Mouse (Mus musculus) MEL (cell line): ENCODE data around the gene Arhgap4. TPM values are rescaled to one million over a fixed set of nuclear protein-coding genes. Genes with fewer than 3 reads are reported as not detected.

Experiments
- DNase-seq: peaks from one replicate; pipeline ENCODE4 v3.0.0; 2011; ENCODE audit warnings: low read depth, low spot score
- H3K27ac ChIP-seq: 2 replicates; pipeline ENCODE4 v1.5.1; 2012; ENCODE audit warnings: low read depth, mild to moderate bottlenecking, control low read depth, low read length, moderate library complexity; ENCODE audit not compliant: control insufficient read depth
- H3K27me3 ChIP-seq, 2 experiments: fragments of 150-350 bp in 1 of 2; sonication (generic) in 1 of 2; 2 replicates each; pipeline ENCODE4 v1.6.1; 2012; ENCODE audit warnings: low read length in 2 of 2, mild to moderate bottlenecking in 2 of 2, improper control_type of control experiment in 1 of 2, moderate library complexity in 1 of 2; ENCODE audit not compliant: insufficient read depth in 2 of 2, control insufficient read depth in 1 of 2
- H3K36me3 ChIP-seq, 2 experiments: 2 replicates each; pipeline ENCODE4 v1.6.1; 2012 to 2014; ENCODE audit warnings: low read length in 2 of 2, improper control_type of control experiment in 1 of 2, inconsistent platforms in 1 of 2, mild to moderate bottlenecking in 1 of 2; ENCODE audit not compliant: insufficient read depth in 2 of 2, control insufficient read depth in 1 of 2
- H3K4me1 ChIP-seq, 2 experiments: fragments of 150-350 bp in 1 of 2; sonication (generic) in 1 of 2; 2 replicates each; pipeline ENCODE4 v1.6.1; 2012; ENCODE audit warnings: low read length in 2 of 2, improper control_type of control experiment in 1 of 2, mild to moderate bottlenecking in 1 of 2; ENCODE audit not compliant: insufficient read depth in 2 of 2, control insufficient read depth in 1 of 2
- H3K4me3 ChIP-seq, 2 experiments: fragments of 150-350 bp in 1 of 2; sonication (generic) in 1 of 2; 2 replicates each; pipeline ENCODE4 v1.5.1; 2012; ENCODE audit warnings: low read depth in 2 of 2, low read length in 2 of 2, mild to moderate bottlenecking in 2 of 2, moderate library complexity in 2 of 2, control low read depth in 1 of 2, improper control_type of control experiment in 1 of 2; ENCODE audit not compliant: control insufficient read depth in 1 of 2, insufficient read depth in 1 of 2
- H3K79me2 ChIP-seq: 2 replicates; pipeline ENCODE4 v1.6.1; 2012; ENCODE audit warnings: mild to moderate bottlenecking, low read length, moderate library complexity; ENCODE audit not compliant: control insufficient read depth, poor library complexity, insufficient read depth
- H3K9ac ChIP-seq: 2 replicates; pipeline ENCODE4 v1.6.1; 2012; ENCODE audit warnings: low read depth, mild to moderate bottlenecking, control low read depth, low read length, moderate library complexity; ENCODE audit not compliant: control insufficient read depth, poor library complexity, severe bottlenecking
- H3K9me3 ChIP-seq: fragments of 150-350 bp; sonication (generic); replicated peaks from 2 replicates; pipeline ENCODE4 v1.6.1; 2012; ENCODE audit warnings: mild to moderate bottlenecking, low read length, improper control_type of control experiment, moderate library complexity; ENCODE audit not compliant: insufficient read depth
- CHD1 ChIP-seq: IDR thresholded peaks from 2 replicates; pipeline ENCODE4 v1.6.1; 2012; ENCODE audit warnings: low read depth, mild to moderate bottlenecking, inconsistent platforms, low read length, improper control_type of control experiment
- CHD2 ChIP-seq: IDR thresholded peaks from 2 replicates; pipeline ENCODE4 v1.6.1; 2011; ENCODE audit warnings: low read length, improper control_type of control experiment
- CTCF ChIP-seq, 3 experiments: IDR thresholded peaks in 2 of 3; conservative IDR thresholded peaks in 1 of 3; 2 replicates each; pipeline ENCODE4 v1.5.1; 2011 to 2012; ENCODE audit warnings: low read length in 3 of 3, low read depth in 2 of 3, mild to moderate bottlenecking in 2 of 3, improper control_type of control experiment in 1 of 3, inconsistent platforms in 1 of 3, mixed read lengths in 1 of 3, moderate library complexity in 1 of 3; ENCODE audit not compliant: control insufficient read depth in 1 of 3, insufficient read depth in 1 of 3, poor library complexity in 1 of 3, severe bottlenecking in 1 of 3
- E2F4 ChIP-seq: IDR thresholded peaks from 2 replicates; pipeline ENCODE4 v1.6.1; 2011; ENCODE audit warnings: low read depth, low read length, improper control_type of control experiment, borderline replicate concordance
- ELF1 ChIP-seq: IDR thresholded peaks from 2 replicates; pipeline ENCODE4 v1.6.1; 2014; ENCODE audit warnings: low read depth, mild to moderate bottlenecking, inconsistent platforms, low read length, improper control_type of control experiment, moderate library complexity
- GATA1 ChIP-seq: IDR thresholded peaks from 2 replicates; pipeline ENCODE4 v1.6.1; 2011; ENCODE audit warnings: low read depth, low read length, improper control_type of control experiment
- MXI1 ChIP-seq: IDR thresholded peaks from 2 replicates; pipeline ENCODE4 v1.6.1; 2011; ENCODE audit warnings: mild to moderate bottlenecking, low read depth, low read length, improper control_type of control experiment
- MYC ChIP-seq: IDR thresholded peaks from 2 replicates; pipeline ENCODE4 v1.6.1; 2011; ENCODE audit warnings: low read depth, mild to moderate bottlenecking, low read length, improper control_type of control experiment, moderate library complexity
- NRF1 ChIP-seq: IDR thresholded peaks from 2 replicates; pipeline ENCODE4 v1.6.1; 2014; ENCODE audit warnings: low read depth, mild to moderate bottlenecking, inconsistent platforms, low read length, improper control_type of control experiment, moderate library complexity; ENCODE audit not compliant: poor library complexity, insufficient read depth, severe bottlenecking
- POLR2A ChIP-seq, 2 experiments: IDR thresholded peaks; 2 replicates each; pipeline ENCODE4 v1.6.1; 2011 to 2012; ENCODE audit warnings: low read length in 2 of 2, mild to moderate bottlenecking in 2 of 2, control low read depth in 1 of 2, improper control_type of control experiment in 1 of 2, low read depth in 1 of 2, moderate library complexity in 1 of 2; ENCODE audit not compliant: control insufficient read depth in 1 of 2, insufficient read depth in 1 of 2, poor library complexity in 1 of 2
- POLR2AphosphoS5 ChIP-seq: IDR thresholded peaks from 2 replicates; pipeline ENCODE4 v1.6.1; 2012; ENCODE audit warnings: low read depth, borderline replicate concordance, mild to moderate bottlenecking, inconsistent platforms, low read length, moderate library complexity, mixed read lengths
- RAD21 ChIP-seq: IDR thresholded peaks from 2 replicates; pipeline ENCODE4 v1.6.1; 2011; ENCODE audit warnings: mild to moderate bottlenecking, low read depth, low read length, improper control_type of control experiment
- SIN3A ChIP-seq: IDR thresholded peaks from 2 replicates; pipeline ENCODE4 v1.6.1; 2012; ENCODE audit warnings: low read length, improper control_type of control experiment, inconsistent platforms
- USF2 ChIP-seq, 2 experiments: IDR thresholded peaks; 2 replicates each; pipeline ENCODE4 v1.6.1; 2011 to 2012; ENCODE audit warnings: improper control_type of control experiment in 2 of 2, low read length in 2 of 2, borderline replicate concordance in 1 of 2, inconsistent platforms in 1 of 2, low read depth in 1 of 2, mild to moderate bottlenecking in 1 of 2; ENCODE audit not compliant: insufficient read depth in 1 of 2
- ZKSCAN1 ChIP-seq: IDR thresholded peaks from 2 replicates; pipeline ENCODE4 v1.6.1; 2012; ENCODE audit warnings: low read depth, mild to moderate bottlenecking, inconsistent platforms, low read length, improper control_type of control experiment, moderate library complexity
- ZMIZ1 ChIP-seq: IDR thresholded peaks from 2 replicates; pipeline ENCODE4 v1.6.1; 2012; ENCODE audit warnings: low read depth, mild to moderate bottlenecking, inconsistent platforms, low read length, improper control_type of control experiment, moderate library complexity
- ZNF384 ChIP-seq: IDR thresholded peaks from 2 replicates; pipeline ENCODE4 v1.6.1; 2012; ENCODE audit warnings: low read depth, mild to moderate bottlenecking, inconsistent platforms, low read length, improper control_type of control experiment
- polyA plus RNA-seq, 2 experiments: library from polyadenylated mRNA; stranded (reverse) in 1 of 2; unstranded in 1 of 2; fragments of >175 nt in 1 of 2; fragments of >200 nt in 1 of 2; gene quantifications; 2 replicates each; pipeline versions ENCODE4 v1.2.1 to v1.2.4; 2012; ENCODE audit warnings: low replicate concordance in 2 of 2, low read depth in 1 of 2; ENCODE audit not compliant: insufficient read length in 2 of 2, insufficient read depth in 1 of 2, missing spikeins in 1 of 2
- total RNA-seq: library from RNA; depleted of rRNA; stranded (reverse); fragments of 300-350 nt; gene quantifications from 2 replicates; pipeline ENCODE4 v1.2.3, GENCODE M21; 2012

The Arhgap4 gene
- total and polyA plus RNA-seq, 3 experiments: 10.3 to 24.5 TPM; not detected in 1

DNA sequence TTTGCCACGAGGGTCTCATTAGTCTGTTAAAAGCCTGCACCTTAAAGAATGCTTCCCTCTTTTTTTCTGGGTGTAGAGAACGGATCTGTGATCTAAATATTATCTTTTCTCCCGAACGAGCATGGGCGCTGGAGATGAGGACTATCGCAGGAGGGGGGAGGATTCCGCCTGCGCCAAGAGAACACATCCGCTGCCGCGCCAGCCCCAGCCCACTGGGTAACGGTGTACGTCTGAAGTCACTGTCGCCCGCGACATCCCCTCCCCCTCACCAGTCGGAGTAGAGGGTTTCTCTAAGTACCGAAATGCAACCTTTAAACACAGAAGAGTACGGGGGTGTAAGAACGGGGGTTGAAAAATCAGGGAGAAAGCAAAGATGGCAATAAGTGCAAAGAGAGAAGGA is 43.6 kb upstream of the Arhgap4 start (continued):
- TF ChIP-seq ELF1 (no peak), ZMIZ1 (no peak), CHD1 (no peak), MXI1 (peak; percentile 55), ZNF384 (no peak), MYC (no peak), ZKSCAN1 (no peak), SIN3A (peak; percentile 52)

DNA sequence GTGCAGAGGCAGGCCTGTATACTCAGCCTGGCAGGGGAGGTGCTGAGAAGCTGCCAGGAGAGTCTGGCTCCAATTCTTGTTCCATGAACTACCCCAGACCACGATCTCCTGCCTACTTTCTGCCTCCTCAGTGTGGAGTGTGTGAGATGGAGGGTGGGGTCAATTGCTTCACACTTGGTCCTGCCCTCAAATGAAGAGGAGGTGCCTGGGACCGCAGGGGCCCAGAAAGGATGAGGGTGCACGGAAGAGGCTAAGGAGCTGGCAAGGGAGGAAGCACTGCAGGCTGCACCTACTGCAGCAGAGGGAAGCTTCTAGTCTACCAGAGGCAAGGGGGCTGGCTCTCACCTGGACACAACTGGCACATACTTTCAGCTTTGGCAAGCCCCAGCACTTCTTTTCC is 42.7 kb upstream of the Arhgap4 start:
- Histone ChIP-seq H3K4me3 (peak overlapping the region; percentile 87 to 91), H3K4me1 (peaks cover 2 to 24% of the 10 kb centered on the region in 2 experiments; a peak in 3 of 4 replicates), H3K79me2 (peaks cover 66% of the 10 kb centered on the region), H3K27me3 (no peaks in the 10 kb centered on the region), H3K9me3 (no peaks in the 10 kb centered on the region), H3K9ac (peak overlapping the region; percentile 97), H3K36me3 (peaks cover 0 to 31% of the 10 kb centered on the region in 2 experiments; a peak in 3 of 4 replicates), H3K27ac (peak overlapping the region; percentile 35; the same call in 1 of the 2 replicates)
- DNase-seq: peak; percentile 55
- TF ChIP-seq POLR2A (IDR thresholded peaks at IDR 0.05; ENCODE audit: control insufficient read depth in 1 of 2, insufficient read depth in 1 of 2, low read depth in 1 of 2, low read length in 2 of 2, poor library complexity in 1 of 2): peak in 1 of 2 experiments; percentile 31; a peak in 1 of 4 replicates
- no peak for TF ChIP-seq E2F4
- no peak for TF ChIP-seq POLR2AphosphoS5

DNA sequence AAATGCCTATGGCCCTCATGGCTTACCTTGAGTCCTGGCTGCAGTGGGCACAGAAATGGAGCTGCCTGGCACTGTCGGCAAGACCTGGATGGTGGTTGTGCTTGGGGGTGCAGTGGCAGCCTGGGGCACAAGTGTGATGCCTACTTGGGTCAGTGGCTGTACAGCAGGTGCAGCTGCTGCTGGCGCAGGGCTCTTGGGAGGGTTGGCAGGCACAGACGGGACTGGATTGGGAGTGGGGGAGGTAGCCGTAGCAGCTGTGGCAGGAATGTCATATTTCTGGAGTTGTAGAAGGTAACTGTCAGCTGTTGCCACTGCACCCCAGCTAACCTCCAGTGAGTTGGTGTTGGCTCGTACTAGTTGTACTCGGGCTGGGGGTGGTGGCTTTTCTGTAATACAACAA is 33.3 kb upstream of the Arhgap4 start:
- Histone ChIP-seq H3K79me2 (peaks cover 4% of the 10 kb centered on the region), H3K4me1 (no peaks in the 10 kb centered on the region), H3K9me3 (no peaks in the 10 kb centered on the region), H3K4me3 (no peak overlapping the region), H3K36me3 (peaks cover 0 to 15% of the 10 kb centered on the region in 2 experiments; a peak in 2 of 4 replicates), H3K27ac (no peak overlapping the region), H3K27me3 (no peaks in the 10 kb centered on the region), H3K9ac (no peak overlapping the region)
- TF ChIP-seq ELF1 (no peak), POLR2A (IDR thresholded peaks at IDR 0.05; ENCODE audit: control insufficient read depth in 1 of 2, insufficient read depth in 1 of 2, low read depth in 1 of 2, low read length in 2 of 2, poor library complexity in 1 of 2) (peak in 1 of 2 experiments; percentile 2; a peak in 1 of 4 replicates)
- no peak for DNase-seq

DNA sequence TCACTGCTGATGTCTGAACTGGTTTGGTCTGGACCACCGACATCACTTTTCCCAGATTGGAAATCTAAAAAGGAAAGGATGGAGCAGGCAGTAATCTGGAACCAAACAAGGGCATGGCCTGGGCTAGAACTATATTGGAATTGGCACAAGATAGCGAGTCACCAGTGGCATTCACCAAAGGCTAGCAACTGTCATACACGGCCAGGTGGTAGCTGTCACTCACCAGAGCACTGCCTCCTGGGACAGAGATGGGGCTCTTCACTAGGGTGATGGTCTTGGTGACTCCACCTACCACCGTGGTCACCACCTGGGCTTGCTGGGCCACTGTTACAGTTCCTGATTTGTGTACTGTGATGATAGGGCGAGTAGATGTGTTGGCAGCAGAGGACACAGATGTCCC is 30.9 kb upstream of the Arhgap4 start:
- Histone ChIP-seq H3K27ac (no peak overlapping the region), H3K36me3 (peaks cover 0 to 12% of the 10 kb centered on the region in 2 experiments; a peak in 3 of 4 replicates), H3K79me2 (no peaks in the 10 kb centered on the region; the same call in 1 of the 2 replicates)
- TF ChIP-seq CTCF (IDR thresholded peaks at IDR 0.05 in 2 of 3, conservative IDR thresholded peaks at IDR 0.05 in 1 of 3; ENCODE audit: control insufficient read depth in 1 of 3, insufficient read depth in 1 of 3, low read depth in 2 of 3, low read length in 3 of 3, poor library complexity in 1 of 3, severe bottlenecking in 1 of 3): no peak
- no peak for TF ChIP-seq GATA1
- no peak for TF ChIP-seq USF2 (IDR thresholded peaks at IDR 0.05; ENCODE audit: borderline replicate concordance in 1 of 2, insufficient read depth in 1 of 2, low read depth in 1 of 2, low read length in 2 of 2)
- TF ChIP-seq E2F4: no peak
- no peak for TF ChIP-seq CHD2
- TF ChIP-seq POLR2AphosphoS5: no peak
- no peak for TF ChIP-seq SIN3A
- TF ChIP-seq ZKSCAN1: no peak
- no peak for TF ChIP-seq RAD21
- TF ChIP-seq NRF1: no peak
- TF ChIP-seq ZMIZ1: no peak
- TF ChIP-seq, all 39 proteins: peak for 0
- Histone ChIP-seq H3K4me3 (no peak overlapping the region), H3K9me3 (no peaks in the 10 kb centered on the region), H3K9ac (no peak overlapping the region), H3K27me3 (no peaks in the 10 kb centered on the region), H3K4me1 (no peaks in the 10 kb centered on the region)
- DNase-seq: no peak
